Mouse (Mus musculus) frontal cortex, postnatal 25 days (tissue): ENCODE data around the gene Syne2.

Experiments used
- DNase-seq, 2 experiments: peaks; one replicate each; pipeline ENCODE4 v3.0.0; 2022; ENCODE audit warnings: low spot score in 2 of 2

Gene Syne2

GRCm38 (mm10) chr12:75866419-75867373, 48.8 kb downstream of the Syne2 start:
- DNase-seq: no peak

GRCm38 (mm10) chr12:75873546-75874235, 55.8 kb downstream of the Syne2 start:
- no peak for DNase-seq

- no peak for DNase-seq
Observed at GRCm38 (mm10) chr12:75874287-75874994, 56.5 kb downstream of the Syne2 start.

GRCm38 (mm10) chr12:75879636-75880317, 61.8 kb downstream of the Syne2 start:
- no peak for DNase-seq

GRCm38 (mm10) chr12:75881554-75881953, 63.6 kb downstream of the Syne2 start:
- no peak for DNase-seq

- DNase-seq: no peak
Observed at GRCm38 (mm10) chr12:75886161-75886560, 68.2 kb downstream of the Syne2 start.

GRCm38 (mm10) chr12:75886946-75887345, 69.0 kb downstream of the Syne2 start:
- DNase-seq: no peak

DNA sequence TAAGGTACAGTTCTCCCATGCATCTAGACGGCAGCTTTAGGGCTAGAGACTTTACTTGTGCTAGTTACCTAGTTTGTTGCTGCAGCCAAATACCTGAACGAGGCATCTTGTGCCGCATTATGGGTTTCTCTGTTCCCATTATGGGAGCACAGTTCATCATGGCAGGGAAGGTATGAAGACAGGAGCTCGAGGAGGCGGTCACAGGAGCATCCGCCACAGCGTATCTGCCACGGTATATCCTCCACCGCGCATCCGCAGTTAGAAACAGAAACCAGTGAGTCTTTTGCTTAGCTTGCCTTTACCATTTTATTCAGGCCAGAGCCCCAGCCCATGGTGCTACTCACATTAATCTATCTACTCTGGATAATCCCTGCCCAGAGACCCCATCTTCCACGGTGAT, 70.8 kb downstream of the Syne2 start:
- no peak for DNase-seq

DNA sequence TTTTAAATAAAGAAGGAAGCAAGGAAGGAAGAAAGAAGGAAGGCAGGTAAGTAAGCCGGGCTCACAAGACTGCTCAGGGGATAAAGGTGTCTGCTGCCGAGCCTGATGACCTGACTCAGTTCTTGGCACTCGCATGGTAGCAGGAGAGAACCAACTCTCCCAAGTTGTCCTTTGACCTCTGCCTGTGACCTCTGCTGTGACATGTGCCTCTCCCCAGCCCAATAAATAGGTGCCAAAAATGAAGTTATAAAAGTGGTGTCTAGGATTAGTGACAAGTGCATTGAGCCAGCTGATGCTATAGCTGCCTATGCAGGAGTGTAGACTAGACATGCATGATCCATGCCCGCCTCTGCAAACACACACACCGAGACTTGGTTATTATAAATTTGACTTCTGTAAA, 73.3 kb downstream of the Syne2 start:
- DNase-seq: no peak

- DNase-seq: no peak
Observed at GRCm38 (mm10) chr12:75893392-75893791, 75.5 kb downstream of the Syne2 start.

DNA sequence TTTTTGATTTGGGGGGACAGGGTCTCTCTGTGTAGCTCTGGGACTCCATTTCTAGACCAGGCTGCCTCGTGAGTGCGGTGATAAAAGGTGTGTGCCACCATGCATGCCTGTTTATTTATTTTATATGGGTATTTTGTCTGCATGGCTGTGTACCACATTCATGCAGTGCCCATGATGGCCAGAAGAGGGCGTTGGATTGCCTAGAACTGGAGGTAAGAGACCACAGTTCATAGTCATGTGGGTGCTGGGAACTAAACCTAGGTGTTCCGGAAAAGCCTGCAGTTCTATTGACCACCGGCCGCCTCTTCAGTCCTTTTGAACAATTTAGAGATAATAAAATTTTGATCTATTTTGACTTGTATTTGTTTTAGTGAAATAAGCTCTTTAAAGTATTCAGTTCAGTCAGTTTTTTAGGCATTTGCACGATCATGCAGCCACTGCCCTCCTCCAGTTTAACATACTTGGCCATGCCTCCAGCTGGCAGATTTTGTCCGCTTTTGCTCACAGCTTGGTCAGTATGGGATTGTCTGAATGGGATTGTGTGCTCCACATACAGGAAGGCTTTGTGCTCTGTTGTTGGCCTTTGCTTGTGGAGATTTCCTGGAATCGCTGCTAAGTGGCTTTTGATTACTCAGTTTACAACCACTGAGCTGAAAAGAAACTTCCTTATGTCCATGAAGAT, 76.5 kb downstream of the Syne2 start:
- DNase-seq: no peak

- no peak for DNase-seq
Observed at GRCm38 (mm10) chr12:75894998-75895331, 77.0 kb downstream of the Syne2 start.

DNA sequence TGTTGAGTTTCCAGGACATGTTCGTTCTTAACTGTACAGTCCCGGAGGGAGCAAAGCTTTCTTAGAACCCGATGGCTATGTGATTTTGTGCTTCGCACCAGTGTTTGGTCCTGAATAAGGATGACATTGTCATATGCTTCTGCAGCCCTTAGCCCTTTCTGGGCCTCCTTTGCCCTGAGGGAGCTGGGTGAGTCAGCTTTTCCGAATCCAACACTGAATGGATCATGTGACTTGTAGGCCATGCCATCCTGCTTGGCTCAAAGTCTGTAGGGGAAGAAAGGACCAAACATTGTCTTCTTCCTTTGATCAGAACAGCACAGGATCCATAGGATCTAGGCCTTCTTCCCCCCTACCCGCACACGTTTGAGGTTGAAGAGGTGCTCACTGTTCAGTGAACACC, 79.9 kb downstream of the Syne2 start:
- DNase-seq: no peak

DNA sequence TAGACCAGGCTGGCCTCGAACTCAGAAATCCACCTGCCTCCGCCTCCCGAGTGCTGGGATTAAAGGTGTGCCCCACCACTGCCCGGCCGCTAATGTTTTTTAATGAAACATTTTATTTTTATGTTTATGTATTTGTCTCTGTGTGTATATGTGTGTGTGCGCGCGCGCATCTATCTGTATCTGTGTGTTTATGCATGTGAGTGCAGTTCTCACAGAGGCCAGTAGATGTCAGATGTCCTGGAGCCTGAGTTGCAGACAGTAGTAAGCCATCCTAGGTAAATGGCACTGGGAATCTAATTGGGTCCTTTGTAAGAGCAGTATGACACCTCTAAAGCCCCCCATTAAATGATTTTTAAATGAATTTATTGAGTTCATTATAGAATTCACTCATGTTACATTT, 83.8 kb downstream of the Syne2 start:
- no peak for DNase-seq

- no peak for DNase-seq
Observed at GRCm38 (mm10) chr12:75904068-75904467, 86.1 kb downstream of the Syne2 start.

DNA sequence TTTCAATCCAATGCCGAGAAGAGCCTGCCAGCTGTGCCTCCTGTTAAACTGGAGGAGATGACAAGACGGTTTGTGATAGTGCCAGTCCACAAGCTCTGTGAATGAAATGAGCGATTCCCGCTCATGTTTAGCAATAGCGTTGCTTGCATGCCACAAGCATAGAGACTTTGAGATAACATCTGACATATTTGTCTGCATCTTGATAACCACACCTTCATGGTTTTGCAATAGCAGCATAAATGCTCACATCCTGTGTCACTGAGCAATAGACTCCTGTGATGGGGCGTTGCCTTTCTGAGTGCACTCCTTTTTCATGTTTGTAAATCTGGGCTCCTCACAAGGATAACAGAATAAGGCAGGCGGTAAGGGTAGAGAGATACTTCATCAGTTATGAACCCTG, 87.4 kb downstream of the Syne2 start:
- no peak for DNase-seq

GRCm38 (mm10) chr12:75908466-75908865, 90.5 kb downstream of the Syne2 start:
- no peak for DNase-seq

- DNase-seq: no peak
Observed at GRCm38 (mm10) chr12:75915694-75916093, 97.8 kb downstream of the Syne2 start.

- DNase-seq: no peak
Observed at GRCm38 (mm10) chr12:75918415-75918814, 100.5 kb downstream of the Syne2 start.

GRCm38 (mm10) chr12:75918914-75919313, 101.0 kb downstream of the Syne2 start:
- peak; percentile 37 to 46 for DNase-seq

DNA sequence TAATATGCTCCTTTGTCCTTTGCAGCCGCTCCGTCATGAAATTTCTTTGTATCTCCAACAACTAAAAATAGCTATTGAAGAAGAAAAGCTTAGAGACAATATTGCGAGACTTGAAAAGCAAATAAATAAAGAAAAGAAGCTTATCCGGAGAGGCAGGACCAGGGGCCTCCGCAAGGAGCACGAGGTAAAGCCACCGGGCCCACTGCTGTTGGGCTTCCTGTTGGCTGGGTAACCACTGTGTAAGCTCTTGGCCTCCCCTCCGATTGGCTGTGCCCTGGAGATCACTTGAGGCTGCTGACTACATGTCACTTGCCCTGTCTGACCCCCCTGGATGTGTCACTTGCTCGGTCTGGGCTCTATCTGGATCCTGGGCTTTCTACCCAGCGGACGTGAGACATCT, 105.0 kb downstream of the Syne2 start:
- DNase-seq: no peak
